Mouse (Mus musculus): ENCODE results near the gene Selenom.

GRCm38 (mm10) chr11:3526207-3526606, 11.7 kb downstream of the Selenom start:
- no peak for TF ChIP-seq CTCF (IDR thresholded peaks at IDR 0.05; ENCODE audit: borderline replicate concordance, insufficient read depth, low read depth, low read length)
- TF ChIP-seq POLR2A (IDR thresholded peaks at IDR 0.05; ENCODE audit: borderline replicate concordance, insufficient read depth, low read length) = no peak
